Mouse (Mus musculus): ENCODE results near the gene Gpr88. TPM values are rescaled to one million over a fixed set of nuclear protein-coding genes. Genes with fewer than 3 reads are reported as not detected.

Gene Gpr88
- total RNA-seq (2021), result under 1 TPM; 0.23 to 0.69 TPM
- long read RNA-seq, experiment 1, result 0 reads
- long read RNA-seq, experiment 2, result 0 reads

GRCm38 (mm10) chr3:116253077-116253531 lies at the start of gene Gpr88:
TSS of gene Gpr88 (minus strand) at chr3:116253503.
- intact Hi-C loops (cut with DNase I; ENCODE audit: low total_unique reads), result no loop called here

GRCm38 (mm10) chr3:116302581-116302980 lies 49.3 kb upstream of the Gpr88 start:
- intact Hi-C loops (cut with DNase I; ENCODE audit: low total_unique reads), result no loop called here

More at GRCm38 (mm10) chr3:116253077-116253531, at the start of gene Gpr88:
- DNase-seq, result peak; percentile 58

GRCm38 (mm10) chr3:116301754-116302153 lies 48.5 kb upstream of the Gpr88 start:
- intact Hi-C loops (cut with DNase I; ENCODE audit: low total_unique reads), result no loop called here
- no peak for DNase-seq

More at GRCm38 (mm10) chr3:116302581-116302980, 49.3 kb upstream of the Gpr88 start:
- DNase-seq, result no peak

- intact Hi-C loops (cut with DNase I; ENCODE audit: low total_unique reads), result no loop called here
Observed at GRCm38 (mm10) chr3:116298727-116299126, 45.4 kb upstream of the Gpr88 start.

GRCm38 (mm10) chr3:116298003-116298402 lies 44.7 kb upstream of the Gpr88 start:
- intact Hi-C loops (cut with DNase I; ENCODE audit: low total_unique reads), result no loop called here
- DNase-seq, result no peak

More at GRCm38 (mm10) chr3:116298727-116299126, 45.4 kb upstream of the Gpr88 start:
- no peak for DNase-seq

DNA sequence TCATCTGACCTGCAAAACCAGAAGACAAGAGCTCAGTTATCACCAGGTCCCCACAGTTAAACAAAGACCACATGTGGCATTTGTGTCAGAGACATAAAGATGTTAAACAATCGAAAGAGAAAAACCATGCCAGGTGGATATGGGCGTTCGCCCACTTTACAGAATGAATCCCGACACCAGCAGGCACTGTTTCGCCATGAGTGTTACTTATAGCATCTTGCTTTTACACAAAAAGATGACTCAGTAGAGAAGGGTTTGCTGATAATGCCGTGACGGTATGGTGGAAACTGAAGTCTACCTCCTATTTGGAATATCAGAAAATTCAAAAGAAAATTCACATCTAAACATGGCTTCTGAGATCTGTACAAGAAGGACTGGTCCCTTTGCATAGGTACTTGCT lies 43.9 kb upstream of the Gpr88 start:
- intact Hi-C loops (cut with DNase I; ENCODE audit: low total_unique reads), result no loop called here
- DNase-seq, result no peak

- DNase-seq, result no peak
- intact Hi-C loops (cut with DNase I; ENCODE audit: low total_unique reads), result no loop called here
Observed at GRCm38 (mm10) chr3:116290041-116290815, 36.9 kb upstream of the Gpr88 start.

- DNase-seq, result no peak
- intact Hi-C loops (cut with DNase I; ENCODE audit: low total_unique reads), result no loop called here
Observed at GRCm38 (mm10) chr3:116288833-116289232, 35.5 kb upstream of the Gpr88 start.

DNA sequence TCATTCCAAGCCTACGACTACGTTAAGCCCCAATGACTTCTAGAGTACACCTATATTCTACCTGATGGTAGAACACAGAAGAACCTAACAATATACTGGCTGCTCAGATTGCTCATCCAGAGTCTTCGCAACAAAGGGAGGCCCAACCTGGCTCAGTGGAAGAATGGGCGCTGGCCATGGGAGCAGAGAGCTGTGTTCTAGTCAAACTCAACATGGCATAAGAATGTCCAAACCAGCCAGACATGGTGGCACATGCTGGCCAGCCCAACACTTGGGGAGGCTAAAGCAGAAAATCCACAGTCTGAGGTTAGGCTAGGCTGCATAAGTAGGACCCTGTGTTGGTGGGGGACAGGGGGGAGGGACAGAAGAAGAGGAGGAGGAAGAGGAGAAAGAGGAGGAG lies 31.4 kb upstream of the Gpr88 start:
- DNase-seq, result no peak
- intact Hi-C loops (cut with DNase I; ENCODE audit: low total_unique reads), result no loop called here

- intact Hi-C loops (cut with DNase I; ENCODE audit: low total_unique reads), result no loop called here
Observed at GRCm38 (mm10) chr3:116283996-116284395, 30.7 kb upstream of the Gpr88 start.

GRCm38 (mm10) chr3:116281663-116282062 lies 28.4 kb upstream of the Gpr88 start:
- DNase-seq, result no peak
- intact Hi-C loops (cut with DNase I; ENCODE audit: low total_unique reads), result no loop called here

More at GRCm38 (mm10) chr3:116283996-116284395, 30.7 kb upstream of the Gpr88 start:
- DNase-seq, result no peak

- no peak for DNase-seq
- intact Hi-C loops (cut with DNase I; ENCODE audit: low total_unique reads), result no loop called here
Observed at GRCm38 (mm10) chr3:116277146-116277545, 23.8 kb upstream of the Gpr88 start.

DNA sequence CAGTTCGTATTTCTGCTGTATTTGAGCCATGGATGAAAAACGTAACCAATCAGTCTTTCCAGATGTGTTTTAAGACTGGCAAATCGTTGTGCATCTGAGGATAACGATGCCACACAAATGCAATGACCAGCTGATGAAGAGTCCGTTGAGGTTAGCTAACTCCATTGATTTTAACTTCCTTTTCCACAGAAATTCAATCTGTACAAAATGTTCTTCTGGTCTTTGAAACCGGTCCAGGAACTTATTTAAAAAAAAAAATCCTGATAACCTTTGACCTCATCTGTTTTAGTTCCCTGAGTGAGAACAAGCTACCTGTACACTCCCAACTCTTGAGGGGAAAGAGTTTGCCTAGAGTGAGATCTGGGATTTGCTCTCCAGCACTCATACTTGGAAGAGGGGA lies 18.4 kb upstream of the Gpr88 start:
- no peak for DNase-seq
- intact Hi-C loops (cut with DNase I; ENCODE audit: low total_unique reads), result no loop called here

DNA sequence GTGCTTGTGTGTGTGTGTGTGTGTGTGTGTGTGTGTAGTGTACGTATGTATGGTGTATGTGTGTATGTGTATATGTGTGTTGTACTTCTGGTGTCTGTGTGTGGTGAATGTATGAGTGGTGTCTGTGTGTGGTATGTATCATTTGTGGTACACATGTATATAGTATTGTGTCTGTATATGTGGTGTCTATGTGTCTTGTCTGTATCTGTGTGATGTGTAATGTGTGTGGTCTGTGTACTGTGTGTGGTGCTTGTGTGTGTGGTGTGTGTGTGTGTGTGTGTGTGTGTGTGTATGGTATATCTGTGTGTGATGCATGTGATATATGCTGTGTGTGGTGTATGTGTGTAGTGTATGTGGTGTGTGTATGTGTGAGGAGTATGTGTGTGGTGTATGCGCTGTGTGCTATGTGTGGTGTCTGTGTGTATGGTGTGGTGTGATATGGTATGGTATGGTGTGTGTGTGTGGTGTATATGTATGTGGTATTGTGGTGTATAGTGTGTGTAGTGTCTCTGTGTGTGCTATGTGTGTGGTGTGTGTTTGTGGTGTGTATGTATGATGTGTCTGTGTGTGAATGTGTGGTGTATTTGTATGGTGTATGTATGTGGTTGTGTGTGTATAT lies 13.8 kb upstream of the Gpr88 start:
- intact Hi-C loops (cut with DNase I; ENCODE audit: low total_unique reads), result no loop called here
- no peak for DNase-seq

- no peak for DNase-seq
- intact Hi-C loops (cut with DNase I; ENCODE audit: low total_unique reads), result no loop called here
Observed at GRCm38 (mm10) chr3:116266360-116266759, 13.1 kb upstream of the Gpr88 start.

GRCm38 (mm10) chr3:116263977-116264376 lies 10.7 kb upstream of the Gpr88 start:
- DNase-seq, result no peak
- intact Hi-C loops (cut with DNase I; ENCODE audit: low total_unique reads), result no loop called here

GRCm38 (mm10) chr3:116263061-116263460 lies 9.8 kb upstream of the Gpr88 start:
- intact Hi-C loops (cut with DNase I; ENCODE audit: low total_unique reads), result no loop called here
- DNase-seq, result no peak

GRCm38 (mm10) chr3:116256104-116256503 lies 2.8 kb upstream of the Gpr88 start:
- intact Hi-C loops (cut with DNase I; ENCODE audit: low total_unique reads), result no loop called here

GRCm38 (mm10) chr3:116252255-116253040 lies 855 bp downstream of the Gpr88 start:
- intact Hi-C loops (cut with DNase I; ENCODE audit: low total_unique reads), result no loop called here

More at GRCm38 (mm10) chr3:116256104-116256503, 2.8 kb upstream of the Gpr88 start:
- no peak for DNase-seq

More at GRCm38 (mm10) chr3:116252255-116253040, 855 bp downstream of the Gpr88 start:
- DNase-seq, result peak; percentile 14

Data from gastrocnemius, postnatal 14 days (tissue).